Mouse (Mus musculus) activated CD4-positive, CD25-positive, alpha-beta regulatory T cell (primary cell): ENCODE measurements around the gene S100b. TPM values are rescaled to one million over a fixed set of nuclear protein-coding genes. Genes with fewer than 3 reads are reported as not detected.

ENCODE experiments used
- polyA plus RNA-seq, 2 experiments: library from polyadenylated mRNA; unstranded; fragments of 100-300 nt; shearing (Covaris generic); gene quantifications; one replicate each; pipeline ENCODE4 v1.2.1; 2017

The S100b gene
- polyA plus RNA-seq, result under 1 TPM in 1 of 2 experiments, not detected in 1; 0.29 TPM

DNA sequence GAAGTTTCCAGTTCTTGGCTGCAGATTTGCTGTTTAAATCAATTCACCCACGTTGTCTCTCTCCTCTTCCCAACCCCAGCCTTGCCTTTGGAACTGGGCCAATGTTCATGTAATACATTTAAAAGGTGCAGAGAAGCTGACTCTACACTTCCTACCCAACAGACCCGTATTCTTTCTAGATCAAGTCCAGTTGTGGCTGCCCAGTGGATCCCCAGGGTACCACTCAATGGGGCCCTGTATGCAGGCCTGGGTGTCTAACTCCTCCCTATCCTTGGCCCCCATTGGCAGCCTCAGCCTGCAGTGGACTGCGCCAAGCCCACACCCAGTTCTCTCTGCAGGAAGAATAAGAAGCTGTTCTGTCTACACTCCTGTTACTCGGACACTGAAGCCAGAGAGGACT, at the start of gene S100b:
TSS of gene S100b (plus strand) at position 318 of the 400 bp plus-strand sequence.

DNA sequence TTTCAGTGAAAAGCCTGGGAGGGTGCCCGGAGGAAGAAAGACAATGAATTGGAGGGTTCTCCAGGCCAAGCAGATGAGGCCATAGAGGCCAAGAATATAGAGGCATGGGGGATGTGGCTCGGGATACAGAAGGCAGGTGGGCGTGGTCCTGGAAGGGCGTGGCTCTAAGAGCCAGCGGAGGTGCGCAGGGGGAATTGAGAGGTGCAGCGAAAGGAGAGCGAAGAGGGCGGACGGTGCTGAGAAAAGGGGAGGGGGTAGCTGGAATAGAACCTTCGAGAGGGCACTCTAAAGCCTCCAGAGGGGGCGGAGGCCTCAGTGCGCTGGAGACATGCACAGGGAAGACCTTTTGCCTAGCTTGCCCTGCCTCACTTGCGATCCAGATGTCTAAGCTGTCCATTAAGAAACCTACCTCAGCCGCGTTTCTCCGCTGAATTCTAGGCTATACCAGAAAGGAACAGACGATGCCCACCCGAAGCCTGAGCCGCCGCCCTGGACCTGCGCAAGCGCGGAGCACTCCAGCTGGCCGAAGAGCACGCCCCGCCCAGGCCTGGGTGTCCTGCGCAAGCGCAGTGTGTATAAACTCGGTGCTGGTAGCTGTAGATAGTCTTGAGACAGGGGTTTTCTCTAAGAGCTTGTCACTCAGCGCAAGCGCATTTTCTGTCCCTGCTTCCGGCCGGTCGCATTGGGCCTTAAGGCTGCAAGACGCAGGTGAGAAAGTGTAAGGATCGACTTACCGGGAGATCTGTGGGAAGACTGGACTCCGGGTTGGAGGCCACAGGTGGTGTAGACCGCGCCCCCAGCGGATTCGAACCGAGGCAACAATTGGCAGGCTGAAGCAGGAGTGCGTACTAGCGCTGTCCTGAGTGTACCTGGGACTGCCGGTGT, 16.1 kb upstream of the S100b start, which contains the start of gene Prmt2:
TSS of gene Prmt2 (minus strand) at position 525 of the 885 bp plus-strand sequence.

Other genes starting within 250 kb of the S100b start
- 10 to 100 TPM; 27.9 to 36.3 TPM for gene Zfp280b, start 221.2 kb upstream of the S100b start, polyA plus RNA-seq
- gene Slc5a4b, start 142.9 kb upstream of the S100b start, polyA plus RNA-seq, result under 1 TPM in 1 of 2 experiments, not detected in 1; 0.14 TPM
- under 1 TPM in 1 of 2 experiments, not detected in 1; 0.09 TPM for gene Slc5a4a, start 106.4 kb upstream of the S100b start, polyA plus RNA-seq
- 10 to 100 TPM; 10.5 to 13.4 TPM for gene Prmt2, start 16.0 kb upstream of the S100b start, polyA plus RNA-seq
- 1 to 10 TPM; 2.5 to 7.8 TPM for gene Dip2a, start 91.4 kb downstream of the S100b start, polyA plus RNA-seq
- 10 to 100 TPM in 1 of 2 experiments, 1 to 10 TPM in 1; 8.7 to 12.5 TPM for gene AC141477.1, start 186.6 kb downstream of the S100b start, polyA plus RNA-seq
- 10 to 100 TPM; 14.2 to 17.0 TPM for gene Pcnt, start 188.9 kb downstream of the S100b start, polyA plus RNA-seq
- gene 2610028H24Rik, start 195.2 kb downstream of the S100b start, polyA plus RNA-seq, result not detected
- 10 to 100 TPM; 45.8 to 57.3 TPM for gene Mcm3ap, start 215.1 kb downstream of the S100b start, polyA plus RNA-seq
- gene Ybey, start 215.3 kb downstream of the S100b start, polyA plus RNA-seq, result 1 to 10 TPM; 3.1 to 3.4 TPM